8 mouse cellular contexts compared by ENCODE assay signal in genomic region chr8:94837662-94838574, GRCm38 (mm10). TPM values are rescaled to one million over a fixed set of nuclear protein-coding genes. Genes with fewer than 3 reads are reported as not detected.
DNase-seq lines count a peak whose midpoint lies in the region; ATAC-seq and TF ChIP-seq lines count a peak whose summit lies in the region.

Gene Coq9, plus strand, starts transcription at chr8:94838321.
Gene Ciapin1, minus strand, starts transcription at chr8:94838358.

- peak within 1 kb of the TSS; percentile 93 for H3K4me3 ChIP-seq in embryonic facial prominence, embryonic 14.5 days (ENCODE audit: low read depth, low read length)
- H3K4me3 ChIP-seq in limb, embryonic 14.5 days (replicated peaks; ENCODE audit: low read length) = peak within 1 kb of the TSS; percentile 94
- peak within 1 kb of the TSS; percentile 81 for H3K4me3 ChIP-seq in midbrain, postnatal 0 days (ENCODE audit: low read depth, low read length)

- peaks cover 5% of the 10 kb centered on the region; the same call in 1 of the 2 replicates for H3K36me3 ChIP-seq in embryonic facial prominence, embryonic 14.5 days (ENCODE audit: control insufficient read depth, insufficient read depth, low read length)
- H3K36me3 ChIP-seq in limb, embryonic 14.5 days (ENCODE audit: control insufficient read depth, insufficient read depth, low read length) = peaks cover 3% of the 10 kb centered on the region; the same call in 1 of the 2 replicates
- H3K36me3 ChIP-seq in midbrain, postnatal 0 days (ENCODE audit: insufficient read depth, low read length) = no peaks in the 10 kb centered on the region

- 0 out of 2 replicates have a peak, but pooled peaks have one; percentile 89 for TF ChIP-seq POLR2A in limb, embryonic 14.5 days (IDR thresholded peaks at IDR 0.05; ENCODE audit: borderline replicate concordance, extremely low read depth, insufficient read depth, insufficient read length)

- peak within 1 kb of the TSS; percentile 81 for H3K9ac ChIP-seq in embryonic facial prominence, embryonic 14.5 days (ENCODE audit: low read depth, low read length)
- peak within 1 kb of the TSS; percentile 93 for H3K9ac ChIP-seq in limb, embryonic 14.5 days (ENCODE audit: low read depth, low read length, severe bottlenecking)
- H3K9ac ChIP-seq in midbrain, postnatal 0 days (replicated peaks; ENCODE audit: low read length, poor library complexity, severe bottlenecking) = peak within 1 kb of the TSS; percentile 90

- peak; percentile 99 for ATAC-seq in embryonic facial prominence, embryonic 14.5 days (ENCODE audit: low read depth)
- peak; percentile 98 for ATAC-seq in limb, embryonic 14.5 days (ENCODE audit: low FRiP score, low read depth)
- ATAC-seq in midbrain, postnatal 0 days (ENCODE audit: low FRiP score) = peak; percentile 98

- H3K4me2 ChIP-seq in embryonic facial prominence, embryonic 14.5 days (ENCODE audit: low read depth, low read length) = peak within 1 kb of the TSS; percentile 67
- peak within 1 kb of the TSS; percentile 66 for H3K4me2 ChIP-seq in limb, embryonic 14.5 days (replicated peaks; ENCODE audit: low read depth, low read length, severe bottlenecking)
- peak within 1 kb of the TSS; percentile 81 for H3K4me2 ChIP-seq in midbrain, postnatal 0 days (ENCODE audit: low read depth, low read length, poor library complexity, severe bottlenecking)

- under 1% methylated on average over 27 of the region's 82 CpGs for WGBS in embryonic facial prominence, embryonic 14.5 days
- WGBS in limb, embryonic 14.5 days = under 1% methylated on average over 77 of the region's 82 CpGs
- WGBS in midbrain, postnatal 0 days = under 1% methylated on average over 79 of the region's 82 CpGs

- peak; percentile 95 for DNase-seq in 3T3-L1 (ENCODE audit: low read depth, low spot score)
- peak; percentile 77 to 91 for DNase-seq in adrenal gland, postnatal 4 days (ENCODE audit: low spot score in 2 of 2)
- DNase-seq in embryonic facial prominence, embryonic 14.5 days (ENCODE audit: low spot score) = peak; percentile 98
- DNase-seq in heart, adult 8-10 months (ENCODE audit: low spot score) = peak; percentile 93
- peak; percentile 96 for DNase-seq in kidney, adult 9 months
- DNase-seq in limb, embryonic 14.5 days (ENCODE audit: low spot score) = peak; percentile 93
- DNase-seq in midbrain, postnatal 0 days (ENCODE audit: low spot score) = peak; percentile 96
- peak; percentile 91 to 95 for DNase-seq in spleen, postnatal 14 days (ENCODE audit: low spot score in 2 of 2)

- peak within 1 kb of the TSS; percentile 77 for H3K27ac ChIP-seq in embryonic facial prominence, embryonic 14.5 days (replicated peaks; ENCODE audit: low read depth, low read length)
- H3K27ac ChIP-seq in limb, embryonic 14.5 days (replicated peaks; ENCODE audit: low read depth, low read length) = peak within 1 kb of the TSS; percentile 91
- peak within 1 kb of the TSS; percentile 93 for H3K27ac ChIP-seq in midbrain, postnatal 0 days (ENCODE audit: low read depth, low read length)

- TF ChIP-seq CTCF in midbrain, postnatal 0 days (IDR thresholded peaks at IDR 0.05) = no peak

- no peaks in the 10 kb centered on the region for H3K9me3 ChIP-seq in embryonic facial prominence, embryonic 14.5 days (ENCODE audit: control insufficient read depth, low read length)
- H3K9me3 ChIP-seq in limb, embryonic 14.5 days (ENCODE audit: control insufficient read depth, low read length) = no peaks in the 10 kb centered on the region
- no peaks in the 10 kb centered on the region for H3K9me3 ChIP-seq in midbrain, postnatal 0 days (ENCODE audit: low read length)

- H3K4me1 ChIP-seq in embryonic facial prominence, embryonic 14.5 days (ENCODE audit: control insufficient read depth, insufficient read depth, low read length) = peaks cover 8% of the 10 kb centered on the region
- peaks cover 8% of the 10 kb centered on the region; the same call in 1 of the 2 replicates for H3K4me1 ChIP-seq in limb, embryonic 14.5 days (ENCODE audit: control insufficient read depth, insufficient read depth, low read length)
- peaks cover 6% of the 10 kb centered on the region; the same call in 1 of the 2 replicates for H3K4me1 ChIP-seq in midbrain, postnatal 0 days (ENCODE audit: insufficient read depth, low read length)

- H3K27me3 ChIP-seq in embryonic facial prominence, embryonic 14.5 days (replicated peaks; ENCODE audit: control insufficient read depth, insufficient read depth, low read length) = no peaks in the 10 kb centered on the region
- no peaks in the 10 kb centered on the region for H3K27me3 ChIP-seq in limb, embryonic 14.5 days (ENCODE audit: control insufficient read depth, insufficient read depth, low read length)
- H3K27me3 ChIP-seq in midbrain, postnatal 0 days (ENCODE audit: insufficient read depth, low read length) = no peaks in the 10 kb centered on the region

RNA-seq across cellular contexts. Expression of gene Coq9, which starts in this region (rescaled TPM):
- total RNA-seq in adrenal gland, postnatal 4 days (2021) = 100 to 1,000 TPM; 128 to 144 TPM
- 73.8 and 77.9 TPM in 2 replicates for polyA plus RNA-seq in embryonic facial prominence, embryonic 14.5 days (2014; fragmentation: Nextera tagmentation; extraction: Ambion mirVana)
- total RNA-seq in heart, adult 8-10 months (2022) = 100 to 1,000 TPM; 675 to 794 (median 735) TPM
- polyA plus RNA-seq in limb, embryonic 14.5 days (2012; rRNA removed) = 84.5 and 88.1 TPM in 2 replicates
- polyA plus RNA-seq in limb, embryonic 14.5 days (2014; fragmentation: Nextera tagmentation; extraction: Ambion mirVana) = 72.4 and 86.0 TPM in 2 replicates
- 101 and 110 TPM in 2 replicates for total RNA-seq in midbrain, postnatal 0 days (2014; rRNA removed)
- 46.5 and 54.8 TPM in 2 replicates for polyA plus RNA-seq in midbrain, postnatal 0 days (2015; fragmentation: Nextera tagmentation; extraction: Ambion mirVana)

RNA-seq across cellular contexts. Expression of gene Ciapin1, which starts in this region (rescaled TPM):
- 10 to 100 TPM; 84.1 to 89.3 TPM for total RNA-seq in adrenal gland, postnatal 4 days (2021)
- 72.2 and 79.5 TPM in 2 replicates for polyA plus RNA-seq in embryonic facial prominence, embryonic 14.5 days (2014; fragmentation: Nextera tagmentation; extraction: Ambion mirVana)
- total RNA-seq in heart, adult 8-10 months (2022) = 10 to 100 TPM; 72.2 to 85.6 (median 78.5) TPM
- polyA plus RNA-seq in limb, embryonic 14.5 days (2012; rRNA removed) = 55.0 and 55.2 TPM in 2 replicates
- 83.6 and 84.3 TPM in 2 replicates for polyA plus RNA-seq in limb, embryonic 14.5 days (2014; fragmentation: Nextera tagmentation; extraction: Ambion mirVana)
- total RNA-seq in midbrain, postnatal 0 days (2014; rRNA removed) = 60.6 and 62.7 TPM in 2 replicates
- polyA plus RNA-seq in midbrain, postnatal 0 days (2015; fragmentation: Nextera tagmentation; extraction: Ambion mirVana) = 162 and 164 TPM in 2 replicates

Comparison
In these comparisons a context has a peak if more than half of its experiments do, and no peak if none do; other contexts are left out.
1. Peak in every context shown above with its lines: DNase-seq, ATAC-seq, H3K4me3 ChIP-seq and H3K27ac ChIP-seq.